Mouse (Mus musculus): Measurements from ENCODE around the gene 1110051M20Rik. TPM values are rescaled to one million over a fixed set of nuclear protein-coding genes. Genes with fewer than 3 reads are reported as not detected.
A peak's percentile ranks its signal among the peaks of the same experiment; 100 is the strongest.

The 1110051M20Rik gene
- polyA plus RNA-seq, 1 experiment from 2014 or later = 15.6 TPM

GRCm38 (mm10) chr2:91257126-91257980 lies 187.2 kb downstream of the 1110051M20Rik start:
- peak; percentile 18; the same call in 1 of the 2 replicates for ATAC-seq

DNA sequence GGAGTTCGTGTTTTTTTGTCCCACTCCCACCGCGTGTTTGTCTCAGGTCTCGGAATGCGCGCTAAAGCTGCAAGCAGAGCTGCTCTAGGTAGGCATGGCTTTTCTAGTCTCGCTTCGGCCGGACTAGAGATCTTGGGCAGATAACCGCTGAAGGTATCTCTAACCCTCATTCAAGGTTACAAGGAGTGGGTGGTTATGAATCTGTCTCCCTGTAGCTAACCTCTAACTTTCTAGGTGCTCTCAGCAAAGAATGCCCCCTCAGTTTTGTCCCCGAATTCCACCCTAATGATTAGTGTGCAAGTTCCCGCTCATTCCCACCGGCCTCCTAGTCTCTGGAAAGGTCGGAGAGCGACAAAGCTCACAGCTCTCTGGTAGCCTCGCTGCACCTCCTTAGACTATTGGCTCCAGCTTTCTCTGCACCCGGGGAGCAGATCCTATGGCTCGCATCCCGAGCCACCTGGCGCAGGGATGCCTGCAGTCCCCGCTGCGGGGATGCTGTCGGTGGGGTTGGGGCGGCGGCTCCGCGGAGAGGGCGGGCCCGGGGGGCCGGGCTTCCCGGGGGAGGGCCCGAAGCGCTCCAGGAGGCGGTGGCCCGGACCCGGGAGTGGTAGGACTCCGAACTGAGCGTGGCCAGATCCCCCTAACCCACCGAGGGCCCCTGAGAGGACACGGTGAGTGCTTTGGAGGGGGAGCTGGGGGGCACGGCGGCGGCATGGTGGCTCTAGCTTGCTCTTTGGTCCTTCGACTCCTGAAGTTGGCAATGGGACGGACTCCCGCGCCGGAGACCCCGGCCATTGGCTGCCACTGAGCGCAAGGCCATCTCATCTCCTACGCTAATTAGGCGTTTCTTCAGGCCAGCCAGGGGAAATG lies 188.0 kb downstream of the 1110051M20Rik start:
- Histone ChIP-seq H3K9ac (ENCODE audit: low read depth, low read length) (peak overlapping the region; percentile 8), H3K9me3 (ENCODE audit: control insufficient read depth) (no peaks in the 10 kb centered on the region), H3K27me3 (replicated peaks; ENCODE audit: control insufficient read depth, insufficient read depth, low read length) (peaks cover 4% of the 10 kb centered on the region), H3K27ac (ENCODE audit: low read depth, low read length) (no peak overlapping the region), H3K36me3 (ENCODE audit: control insufficient read depth, insufficient read depth) (no peaks in the 10 kb centered on the region), H3K4me1 (replicated peaks; ENCODE audit: control insufficient read depth, insufficient read depth, low read length) (peaks cover 5% of the 10 kb centered on the region; the same call in 1 of the 2 replicates), H3K4me3 (ENCODE audit: low read depth, low read length) (peak overlapping the region; percentile 46), H3K4me2 (replicated peaks; ENCODE audit: low read depth) (peak overlapping the region; percentile 78)
- ATAC-seq = peak; percentile 50
- under 1% methylated on average over 51 of the region's 52 CpGs for WGBS
- TF ChIP-seq CTCF (IDR thresholded peaks at IDR 0.05; ENCODE audit: low read depth) = no peak

More at GRCm38 (mm10) chr2:91257126-91257980, 187.2 kb downstream of the 1110051M20Rik start:
- H3K36me3 ChIP-seq (ENCODE audit: control insufficient read depth, insufficient read depth) = no peaks in the 10 kb centered on the region
- whole genome bisulfite sequencing = 4% methylated on average over 21 of the region's 22 CpGs
- H3K27ac ChIP-seq (ENCODE audit: low read depth, low read length) = no peak overlapping the region
- no peaks in the 10 kb centered on the region for H3K9me3 ChIP-seq (ENCODE audit: control insufficient read depth)
- H3K4me2 ChIP-seq (replicated peaks; ENCODE audit: low read depth) = peak overlapping the region; percentile 78
- no peak for TF ChIP-seq CTCF (IDR thresholded peaks at IDR 0.05; ENCODE audit: low read depth)
- H3K4me3 ChIP-seq (ENCODE audit: low read depth, low read length) = peak overlapping the region; percentile 46
- H3K9ac ChIP-seq (ENCODE audit: low read depth, low read length) = peak overlapping the region; percentile 8; the same call in 1 of the 2 replicates
- H3K4me1 ChIP-seq (replicated peaks; ENCODE audit: control insufficient read depth, insufficient read depth, low read length) = peaks cover 5% of the 10 kb centered on the region; the same call in 1 of the 2 replicates
- H3K27me3 ChIP-seq (replicated peaks; ENCODE audit: control insufficient read depth, insufficient read depth, low read length) = peaks cover 4% of the 10 kb centered on the region

GRCm38 (mm10) chr2:91255661-91256150 lies 188.8 kb downstream of the 1110051M20Rik start, which contains the start of gene Pacsin3:
Gene Pacsin3 (plus strand): TSS chr2:91255954.
- Histone ChIP-seq H3K36me3 (ENCODE audit: control insufficient read depth, insufficient read depth) (no peaks in the 10 kb centered on the region), H3K9me3 (ENCODE audit: control insufficient read depth) (no peaks in the 10 kb centered on the region), H3K27ac (ENCODE audit: low read depth, low read length) (no peak within 1 kb of the TSS), H3K9ac (ENCODE audit: low read depth, low read length) (peak within 1 kb of the TSS; percentile 8), H3K4me2 (replicated peaks; ENCODE audit: low read depth) (peak within 1 kb of the TSS; percentile 78), H3K27me3 (replicated peaks; ENCODE audit: control insufficient read depth, insufficient read depth, low read length) (peaks cover 4% of the 10 kb centered on the region), H3K4me3 (ENCODE audit: low read depth, low read length) (peak within 1 kb of the TSS; percentile 46), H3K4me1 (replicated peaks; ENCODE audit: control insufficient read depth, insufficient read depth, low read length) (peaks cover 5% of the 10 kb centered on the region; the same call in 1 of the 2 replicates)
- 3% methylated on average over 27 of the region's 27 CpGs for WGBS
- ATAC-seq = no peak
- no peak for TF ChIP-seq CTCF (IDR thresholded peaks at IDR 0.05; ENCODE audit: low read depth)

- no peak for TF ChIP-seq CTCF (IDR thresholded peaks at IDR 0.05; ENCODE audit: low read depth)
- H3K4me2 ChIP-seq (replicated peaks; ENCODE audit: low read depth) = no peak overlapping the region
- no peak for ATAC-seq
- 52% methylated on average over 8 of the region's 8 CpGs for WGBS
- H3K9ac ChIP-seq (ENCODE audit: low read depth, low read length) = no peak overlapping the region
- H3K36me3 ChIP-seq (ENCODE audit: control insufficient read depth, insufficient read depth) = no peaks in the 10 kb centered on the region
- no peaks in the 10 kb centered on the region for H3K9me3 ChIP-seq (ENCODE audit: control insufficient read depth)
- peaks cover 4% of the 10 kb centered on the region for H3K27me3 ChIP-seq (replicated peaks; ENCODE audit: control insufficient read depth, insufficient read depth, low read length)
- no peak overlapping the region for H3K27ac ChIP-seq (ENCODE audit: low read depth, low read length)
- H3K4me1 ChIP-seq (replicated peaks; ENCODE audit: control insufficient read depth, insufficient read depth, low read length) = peaks cover 5% of the 10 kb centered on the region; the same call in 1 of the 2 replicates
- H3K4me3 ChIP-seq (ENCODE audit: low read depth, low read length) = no peak overlapping the region
Measured at GRCm38 (mm10) chr2:91254725-91255380, 189.7 kb downstream of the 1110051M20Rik start.

DNA sequence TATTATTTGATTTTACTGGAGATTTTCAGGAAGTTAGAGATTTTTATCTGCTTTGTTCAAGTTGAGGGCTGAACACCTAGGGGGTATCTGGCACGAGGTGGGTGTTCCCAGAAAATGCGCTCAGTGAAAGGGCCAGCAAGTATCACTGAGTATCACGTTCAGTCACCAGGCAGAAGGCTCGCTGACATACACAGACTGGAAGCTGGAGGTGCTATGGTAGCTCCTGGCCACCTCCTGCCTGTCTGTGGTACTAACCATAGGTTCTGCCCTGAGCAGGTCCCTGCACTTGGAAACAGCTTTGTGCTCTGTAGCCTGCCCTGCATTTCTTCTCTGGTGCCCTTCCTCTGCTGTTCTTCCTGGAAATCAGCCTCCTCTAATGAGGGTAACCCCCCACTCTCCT lies 192.0 kb downstream of the 1110051M20Rik start:
- 53% methylated on average over 4 of the region's 4 CpGs for WGBS
- Histone ChIP-seq H3K4me1 (replicated peaks; ENCODE audit: control insufficient read depth, insufficient read depth, low read length) (peaks cover 2% of the 10 kb centered on the region; the same call in 1 of the 2 replicates), H3K27ac (ENCODE audit: low read depth, low read length) (no peak overlapping the region), H3K9me3 (ENCODE audit: control insufficient read depth) (no peaks in the 10 kb centered on the region), H3K9ac (ENCODE audit: low read depth, low read length) (no peak overlapping the region), H3K4me3 (ENCODE audit: low read depth, low read length) (no peak overlapping the region), H3K36me3 (ENCODE audit: control insufficient read depth, insufficient read depth) (no peaks in the 10 kb centered on the region), H3K27me3 (replicated peaks; ENCODE audit: control insufficient read depth, insufficient read depth, low read length) (peaks cover 4% of the 10 kb centered on the region), H3K4me2 (replicated peaks; ENCODE audit: low read depth) (no peak overlapping the region)
- no peak for ATAC-seq
- no peak for TF ChIP-seq CTCF (IDR thresholded peaks at IDR 0.05; ENCODE audit: low read depth)

Data from intestine, postnatal 0 days (tissue).